Mouse (Mus musculus) kidney, embryonic 16.5 days (tissue): ENCODE measurements around the gene Phykpl. TPM values are rescaled to one million over a fixed set of nuclear protein-coding genes. Genes with fewer than 3 reads are reported as not detected.

Source experiments
- polyA plus RNA-seq: library from polyadenylated mRNA; unstranded; fragments of >200 nt; fragmentation: Nextera tagmentation; extraction: Ambion mirVana; gene quantifications from 2 replicates; pipeline ENCODE4 v1.2.1, GENCODE M21; 2015

Gene Phykpl
- polyA plus RNA-seq, 1 experiment from 2014 or later, result 26.2 TPM

Other genes with a start within 250 kb of the Phykpl start
- gene Hnrnpab, start 22.1 kb downstream of the Phykpl start, polyA plus RNA-seq, result 343 and 374 TPM in 2 replicates
- 156 and 158 TPM in 2 replicates for gene Nhp2, start 35.0 kb downstream of the Phykpl start, polyA plus RNA-seq
- 48.9 and 51.9 TPM in 2 replicates for gene Rmnd5b, start 51.1 kb downstream of the Phykpl start, polyA plus RNA-seq
- 30.9 and 34.1 TPM in 2 replicates for gene N4bp3, start 66.1 kb downstream of the Phykpl start, polyA plus RNA-seq
- gene D930048N14Rik, start 66.2 kb downstream of the Phykpl start, polyA plus RNA-seq, result 4.0 and 4.5 TPM in 2 replicates
- 105 and 107 TPM in 2 replicates for gene 0610009B22Rik, start 104.1 kb downstream of the Phykpl start, polyA plus RNA-seq
- 11.7 and 15.7 TPM in 2 replicates for gene Sec24a, start 178.9 kb downstream of the Phykpl start, polyA plus RNA-seq
- gene Sar1b, start 178.9 kb downstream of the Phykpl start, polyA plus RNA-seq, result 109 and 113 TPM in 2 replicates